Comparison of ENCODE assay signal across 1 mouse cellular context in the genomic region with DNA sequence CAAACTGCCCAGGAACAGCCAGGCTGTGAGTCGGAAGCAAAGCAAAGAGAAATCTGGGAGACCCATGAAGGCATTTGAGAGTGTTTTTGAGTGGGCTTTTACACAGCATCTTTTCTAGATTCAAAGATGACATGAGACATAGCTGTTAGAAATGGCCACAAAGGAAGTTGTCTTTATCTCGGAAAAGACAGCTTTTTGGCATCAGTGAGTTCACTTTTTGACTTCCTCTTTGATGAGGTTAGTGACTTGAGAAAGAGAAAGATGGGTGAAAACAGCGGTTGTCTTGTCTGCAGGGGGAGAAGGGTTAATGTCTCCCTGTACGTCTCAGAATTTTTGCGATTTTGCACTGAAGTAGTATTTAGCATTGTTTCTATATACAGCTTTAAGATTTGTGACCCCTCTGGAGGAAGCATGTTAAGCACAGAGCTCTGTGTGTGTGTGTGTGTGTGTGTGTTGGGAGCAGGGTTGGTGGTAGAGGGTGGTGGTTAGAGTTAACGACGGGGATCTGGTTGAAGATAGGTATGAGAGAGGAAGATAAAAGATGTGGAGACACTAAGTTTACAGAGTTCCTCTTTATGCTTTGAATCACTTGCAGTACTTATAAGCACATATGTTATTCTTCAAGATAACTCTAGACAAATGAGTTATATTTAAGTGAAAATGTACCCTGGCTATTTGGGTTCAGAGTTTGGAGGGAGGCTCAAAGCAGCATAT.
A peak's percentile ranks its signal among the peaks of the same experiment; 100 is the strongest.
TF ChIP-seq lines count a peak whose summit lies in the region.

No protein-coding gene starts in this region.

TF ChIP-seq in MEL, 35 proteins besides CTCF, POLR2A, EP300 and RAD21 (continued from another document):
- TF ChIP-seq TBP (IDR thresholded peaks at IDR 0.05; ENCODE audit: low read depth, low read length) (0 out of 2 replicates have a peak, but pooled peaks have one; percentile 24), NRF1 (IDR thresholded peaks at IDR 0.05; ENCODE audit: insufficient read depth, low read depth, low read length, poor library complexity, severe bottlenecking) (no peak), SIN3A (IDR thresholded peaks at IDR 0.05; ENCODE audit: low read length) (peak; percentile 78; the same call in 1 of the 2 replicates), UBTF (IDR thresholded peaks at IDR 0.05; ENCODE audit: borderline replicate concordance, insufficient read depth, low read depth, low read length) (no peak), MXI1 (IDR thresholded peaks at IDR 0.05; ENCODE audit: low read depth, low read length) (no peak; the same call in none of the 2 replicates), MAX (IDR thresholded peaks at IDR 0.05; ENCODE audit: low read length) (0 out of 2 replicates have a peak, but pooled peaks have one; percentile 6), BHLHE40 (IDR thresholded peaks at IDR 0.05; ENCODE audit: borderline replicate concordance, low read depth, low read length) (peak; percentile 32; the same call in 1 of the 2 replicates), GATA1 (IDR thresholded peaks at IDR 0.05; ENCODE audit: low read depth, low read length) (peak; percentile 85), USF2 (IDR thresholded peaks at IDR 0.05; ENCODE audit: borderline replicate concordance in 1 of 2, insufficient read depth in 1 of 2, low read depth in 1 of 2, low read length in 2 of 2) (no peak), ETS1 (IDR thresholded peaks at IDR 0.05; ENCODE audit: low read depth, low read length) (peak; percentile 64), ZC3H11A (IDR thresholded peaks at IDR 0.05; ENCODE audit: low read depth, low read length) (no peak), HCFC1 (IDR thresholded peaks at IDR 0.05; ENCODE audit: low read depth, low read length) (peak; percentile 42; the same call in 1 of the 2 replicates), RCOR1 (IDR thresholded peaks at IDR 0.05; ENCODE audit: low read depth, low read length) (peak; percentile 76), TCF12 (IDR thresholded peaks at IDR 0.05; ENCODE audit: low read depth, low read length) (peak; percentile 65), ZMIZ1 (IDR thresholded peaks at IDR 0.05; ENCODE audit: low read depth, low read length) (no peak), MYB (IDR thresholded peaks at IDR 0.05; ENCODE audit: low read depth, low read length) (0 out of 2 replicates have a peak, but pooled peaks have one; percentile 35)
TF ChIP-seq in MEL: peak in this region for 13.
